Mouse (Mus musculus) liver, postnatal 0 days (tissue): ENCODE measurements around the gene Ppm1l.

Experiments
- CTCF ChIP-seq: sonication (generic); IDR thresholded peaks from 2 replicates; pipeline ENCODE4 v1.5.1; 2016; ENCODE audit warnings: antibody characterized with exemption, low read depth
- EP300 ChIP-seq: IDR thresholded peaks from 2 replicates; pipeline ENCODE4 v1.6.1; 2016; ENCODE audit warnings: antibody characterized with exemption, low read depth, mild to moderate bottlenecking

DNA sequence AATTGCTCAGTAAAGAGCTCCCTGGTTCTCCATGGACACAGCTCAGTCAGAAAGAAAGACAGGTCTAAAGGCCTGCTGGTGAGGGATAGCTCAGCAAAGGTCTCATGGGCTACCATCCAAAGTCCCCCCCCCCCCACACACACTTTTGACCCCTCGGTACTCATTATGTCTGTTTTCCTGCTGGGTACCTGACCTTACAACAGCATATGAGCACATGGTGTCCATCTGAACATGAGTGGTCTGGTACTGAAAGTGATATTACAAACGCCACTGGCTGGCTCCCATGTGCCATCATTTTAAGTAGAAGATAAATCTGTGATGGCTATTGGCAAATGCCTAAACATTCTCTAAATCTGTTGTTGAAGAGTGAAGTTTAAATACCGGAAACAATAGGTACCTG lies 25.8 kb upstream of the Ppm1l start:
- no peak for TF ChIP-seq EP300
- TF ChIP-seq CTCF: no peak
